Mouse (Mus musculus) hindbrain, embryonic 15.5 days (tissue): ENCODE results near the gene Ldha. TPM values are rescaled to one million over a fixed set of nuclear protein-coding genes. Genes with fewer than 3 reads are reported as not detected.
"Not testable (repeated sequence)": the region's sequence is repeated elsewhere in the genome, so short reads cannot be mapped to it uniquely, and the experiment has no call there.

Experiments used
- ATAC-seq: fragments of 200-750 bp; cut with Nextera tagmentation; 2 replicates; pipeline ENCODE4 v1.8.0; 2017; ENCODE audit warnings: low read depth, moderate number of reproducible peaks, moderate TSS enrichment; ENCODE audit not compliant: low FRiP score
- H3K27ac ChIP-seq: fragments of 300-500 bp; sonication (generic); replicated peaks from 2 replicates; pipeline ENCODE4 v1.5.1; 2015; ENCODE audit warnings: mild to moderate bottlenecking, inconsistent platforms
- H3K27me3 ChIP-seq: fragments of 300-500 bp; sonication (generic); 2 replicates; pipeline ENCODE4 v1.6.1; 2015; ENCODE audit warnings: control low read depth, inconsistent platforms
- H3K36me3 ChIP-seq: fragments of 300-500 bp; sonication (generic); 2 replicates; pipeline ENCODE4 v1.6.1; 2015; ENCODE audit warnings: control low read depth, inconsistent platforms
- H3K4me1 ChIP-seq: fragments of 300-500 bp; sonication (generic); replicated peaks from 2 replicates; pipeline ENCODE4 v1.6.1; 2015; ENCODE audit warnings: control low read depth, inconsistent platforms
- H3K4me2 ChIP-seq: fragments of 300-500 bp; sonication (generic); 2 replicates; pipeline ENCODE4 v1.6.1; 2015; ENCODE audit warnings: moderate library complexity, mild to moderate bottlenecking, inconsistent platforms
- H3K4me3 ChIP-seq: fragments of 300-500 bp; sonication (generic); 2 replicates; pipeline ENCODE4 v1.5.1; 2015; ENCODE audit warnings: mild to moderate bottlenecking, inconsistent platforms
- H3K9ac ChIP-seq: fragments of 300-500 bp; sonication (generic); 2 replicates; pipeline ENCODE4 v1.6.1; 2015; ENCODE audit warnings: inconsistent platforms
- H3K9me3 ChIP-seq: fragments of 300-500 bp; sonication (generic); 2 replicates; pipeline ENCODE4 v1.6.1; 2016; ENCODE audit warnings: control low read depth, inconsistent platforms
- WGBS: fragments of 180-500 bp; shearing (Covaris S2); methylation state at CpG from one replicate; pipeline ENCODE4 v1.1.7; 2015; 5-methylcytosine and 5-hydroxymethylcytosine counted together
- polyA plus RNA-seq: library from polyadenylated mRNA; unstranded; fragments of >200 nt; fragmentation: Nextera tagmentation; extraction: Ambion mirVana; gene quantifications from 2 replicates; pipeline ENCODE4 v1.2.1, GENCODE M21; 2015

Gene Ldha
- polyA plus RNA-seq = 696 and 729 TPM in 2 replicates

DNA sequence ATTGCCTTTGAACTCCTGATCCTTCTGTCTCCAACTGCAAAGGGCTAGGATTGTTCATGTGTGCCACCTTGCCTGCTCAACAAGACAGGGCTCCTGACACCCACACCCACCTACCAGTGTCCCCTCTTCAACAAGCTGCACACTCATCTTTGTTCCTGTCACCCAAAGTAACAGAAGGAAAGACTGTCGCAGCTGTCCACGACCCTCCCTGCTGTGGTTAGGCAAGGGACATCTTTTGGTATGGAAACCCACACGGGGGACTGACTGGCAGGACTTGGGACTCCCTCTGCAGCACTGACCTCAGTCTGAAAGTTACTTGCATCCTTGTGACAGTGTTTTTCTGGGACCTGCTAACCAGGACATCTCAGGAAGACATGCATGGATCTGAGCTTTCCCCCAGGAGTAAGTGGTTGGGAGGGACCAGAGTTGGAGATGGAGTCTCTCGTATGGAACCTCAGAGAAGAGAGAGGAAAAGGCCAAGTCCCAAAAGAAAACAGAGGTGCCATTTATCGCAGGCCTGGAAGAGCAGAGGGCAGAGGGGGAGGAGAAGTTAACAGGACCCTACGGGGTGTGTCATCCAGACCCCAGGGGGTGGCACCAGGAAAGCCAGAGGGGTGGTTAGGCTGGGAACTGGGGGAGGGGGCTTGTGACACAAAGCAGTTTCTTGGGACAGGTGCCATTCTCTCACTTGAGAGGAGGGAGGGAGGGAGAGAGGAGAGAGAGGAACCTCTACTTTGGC is at the start of gene Ldha:
Gene Ldha (plus strand): TSS at position 689 of the 739 bp plus-strand sequence.
- H3K27ac ChIP-seq = no peak within 1 kb of the TSS
- H3K9ac ChIP-seq = no peak within 1 kb of the TSS
- no peak for ATAC-seq
- no peak within 1 kb of the TSS for H3K4me3 ChIP-seq
- H3K36me3 ChIP-seq = no peaks in the 10 kb centered on the region
- no peaks in the 10 kb centered on the region for H3K9me3 ChIP-seq
- H3K27me3 ChIP-seq = no peaks in the 10 kb centered on the region
- WGBS = 34% methylated on average over 6 of the region's 6 CpGs
- H3K4me2 ChIP-seq = no peak within 1 kb of the TSS
- H3K4me1 ChIP-seq = peaks cover 29% of the 10 kb centered on the region

DNA sequence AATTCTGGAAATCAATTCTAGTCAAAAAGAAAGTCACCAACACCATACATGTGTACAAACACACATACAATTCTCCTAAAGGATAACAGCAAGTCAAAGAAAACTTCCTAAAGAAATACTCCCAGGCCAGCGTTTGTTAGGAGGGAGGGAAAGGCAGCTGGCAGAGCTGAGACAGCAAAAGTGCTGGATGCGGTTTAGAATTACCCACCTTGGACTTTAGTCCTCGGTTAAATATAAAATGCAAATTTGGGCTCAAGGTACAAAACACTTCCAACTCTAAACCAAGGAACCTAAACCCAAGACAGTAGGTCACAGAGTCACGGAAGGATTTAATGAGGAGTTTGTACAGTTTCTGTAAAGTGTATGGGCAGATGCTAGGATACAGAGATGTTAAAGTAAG is 47.4 kb upstream of the Ldha start:
- Histone ChIP-seq H3K4me1 (peaks cover 36% of the 10 kb centered on the region), H3K4me2 (no peak overlapping the region), H3K9ac (no peak overlapping the region), H3K27me3 (no peaks in the 10 kb centered on the region), H3K27ac (no peak overlapping the region), H3K9me3 (no peaks in the 10 kb centered on the region), H3K36me3 (peaks cover 15% of the 10 kb centered on the region), H3K4me3 (no peak overlapping the region)
- ATAC-seq = no peak
- 88% methylated on average over 4 of the region's 4 CpGs for WGBS

DNA sequence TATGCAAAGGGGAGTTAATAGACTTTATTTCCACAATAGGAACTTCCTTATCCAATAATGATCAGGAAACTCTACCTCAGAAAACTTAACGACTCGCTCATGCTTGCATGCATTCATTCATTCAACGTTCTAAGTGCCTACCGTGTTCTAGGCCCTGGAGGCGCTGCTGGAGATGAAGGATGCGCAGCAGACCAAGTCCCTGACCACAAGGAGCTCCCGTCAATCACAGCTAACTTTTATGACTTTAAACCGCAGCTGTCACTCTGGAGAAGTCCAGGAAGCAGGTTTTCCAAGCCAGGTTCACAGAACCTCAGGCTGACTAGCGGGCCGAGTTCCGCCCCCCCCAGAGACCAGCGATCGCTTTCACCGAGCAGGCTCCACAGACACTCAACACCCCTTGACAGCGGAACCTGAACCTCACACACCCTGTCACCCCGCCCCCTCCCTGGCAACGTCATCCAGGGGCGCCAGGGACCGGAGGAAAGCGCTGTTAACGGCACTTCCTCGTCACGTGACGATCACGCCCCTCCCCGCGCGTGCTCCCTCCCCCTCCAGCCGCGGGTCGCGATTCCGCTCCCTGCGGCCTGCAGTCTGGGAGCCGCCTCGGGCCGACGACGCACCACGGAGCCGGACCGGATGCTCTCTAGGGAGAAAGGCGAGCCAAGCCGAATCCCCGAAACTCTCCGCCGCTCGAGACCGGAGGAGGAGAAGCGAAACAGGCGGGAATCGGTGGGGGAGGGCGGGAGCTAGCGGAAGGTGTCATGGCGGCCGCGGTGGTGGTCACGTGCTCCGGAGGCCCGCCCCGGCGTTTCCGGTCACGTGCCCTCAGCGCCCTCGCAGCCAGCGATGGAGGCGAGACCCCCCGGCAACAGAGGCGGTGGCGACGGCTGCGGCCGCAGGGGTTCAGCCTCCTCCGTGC is 45.7 kb upstream of the Ldha start, which contains the start of the genes Hps5 and Gtf2h1:
Gene Hps5 (minus strand): TSS at position 778 of the 919 bp plus-strand sequence.
Gene Gtf2h1 (plus strand): TSS at position 817 of the 919 bp plus-strand sequence.
- under 1% methylated on average over 71 of the region's 75 CpGs for WGBS
- Histone ChIP-seq H3K9ac (peak within 1 kb of the TSS; percentile 99), H3K9me3 (no peaks in the 10 kb centered on the region), H3K4me3 (peak within 1 kb of the TSS; percentile 100), H3K4me2 (peak within 1 kb of the TSS; percentile 98), H3K27me3 (no peaks in the 10 kb centered on the region), H3K27ac (peak within 1 kb of the TSS; percentile 87), H3K36me3 (peaks cover 15% of the 10 kb centered on the region; the same call in 1 of the 2 replicates), H3K4me1 (peaks cover 36% of the 10 kb centered on the region)
- ATAC-seq = peak; percentile 97

DNA sequence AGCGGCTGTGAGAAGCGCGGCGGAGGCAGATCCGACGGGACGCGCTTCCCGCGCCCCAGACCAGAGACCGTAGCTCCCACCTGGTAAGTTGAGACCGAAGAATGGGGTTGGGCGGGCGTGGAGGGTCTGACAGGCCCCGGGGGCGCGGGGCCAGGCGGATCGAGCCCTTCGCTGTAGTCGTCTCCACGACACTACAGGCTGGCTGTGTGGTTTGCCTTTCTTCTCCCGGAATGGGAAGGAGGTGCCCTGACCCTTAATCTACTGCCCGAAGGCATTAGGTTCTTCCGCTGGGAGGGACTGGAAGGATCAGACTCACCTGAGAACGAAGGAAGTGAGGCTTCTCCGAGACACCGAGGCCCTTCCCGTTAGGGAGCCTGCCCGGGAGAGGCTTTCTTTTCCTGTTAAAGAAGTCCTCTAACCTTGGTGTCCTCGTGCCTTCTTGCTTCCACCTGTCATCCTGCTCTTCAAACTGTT is 45.0 kb upstream of the Ldha start:
- ATAC-seq = peak; percentile 80
- H3K4me1 ChIP-seq = peaks cover 36% of the 10 kb centered on the region
- H3K4me3 ChIP-seq = peak overlapping the region; percentile 100
- no peaks in the 10 kb centered on the region for H3K9me3 ChIP-seq
- peak overlapping the region; percentile 98 for H3K4me2 ChIP-seq
- H3K9ac ChIP-seq = peak overlapping the region; percentile 99
- under 1% methylated on average over 31 of the region's 31 CpGs for WGBS
- H3K36me3 ChIP-seq = peaks cover 16% of the 10 kb centered on the region; the same call in 1 of the 2 replicates
- no peaks in the 10 kb centered on the region for H3K27me3 ChIP-seq
- peak overlapping the region; percentile 87 for H3K27ac ChIP-seq

DNA sequence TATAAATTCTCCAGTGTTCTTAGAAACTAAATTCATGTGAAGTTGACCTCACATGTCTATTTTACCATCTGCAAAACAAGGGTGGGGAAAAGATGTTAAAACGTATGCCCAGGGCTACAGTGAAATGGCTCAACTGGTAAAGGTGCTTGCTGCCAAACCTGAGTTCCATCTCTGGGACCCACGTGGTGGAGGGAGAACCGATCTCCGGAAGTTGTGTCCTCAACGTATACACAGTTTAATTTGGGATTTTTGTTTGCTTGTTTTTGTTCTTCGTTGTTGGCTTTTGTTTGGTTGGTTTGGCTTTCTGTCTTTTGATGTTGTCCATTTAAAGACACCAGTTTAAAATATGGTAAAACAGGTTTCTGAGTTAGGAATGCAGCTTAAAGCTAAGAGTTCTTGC is 44.5 kb upstream of the Ldha start:
- Histone ChIP-seq H3K4me1 (peaks cover 36% of the 10 kb centered on the region), H3K27me3 (no peaks in the 10 kb centered on the region), H3K9me3 (no peaks in the 10 kb centered on the region), H3K4me3 (peak overlapping the region; percentile 100), H3K9ac (peak overlapping the region; percentile 99), H3K27ac (no peak overlapping the region), H3K4me2 (peak overlapping the region; percentile 98), H3K36me3 (peaks cover 20% of the 10 kb centered on the region; the same call in 1 of the 2 replicates)
- 56% methylated on average over 6 of the region's 6 CpGs for WGBS
- no peak for ATAC-seq

DNA sequence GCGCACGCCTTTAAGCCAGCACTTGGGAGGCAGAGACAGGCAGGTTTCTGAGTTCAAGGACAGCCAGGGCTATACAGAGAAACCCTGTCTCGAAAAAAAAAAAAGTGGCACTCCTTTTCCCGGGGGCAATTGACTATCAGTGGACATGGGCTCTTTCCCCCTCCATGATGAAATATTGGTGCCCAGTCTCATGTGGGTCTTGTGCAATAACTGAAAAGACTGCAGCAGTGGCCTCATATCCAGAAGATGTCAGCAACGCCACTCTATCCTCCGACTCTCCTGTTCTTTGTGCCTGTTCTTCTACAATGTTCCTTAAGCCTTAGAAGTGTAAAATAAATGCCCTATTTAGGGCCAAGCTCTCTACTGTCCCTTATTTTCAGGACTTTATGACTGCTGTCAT is 30.9 kb upstream of the Ldha start:
- Histone ChIP-seq H3K36me3 (peaks cover 71% of the 10 kb centered on the region), H3K4me2 (no peak overlapping the region), H3K4me1 (no peaks in the 10 kb centered on the region), H3K4me3 (no peak overlapping the region), H3K9ac (no peak overlapping the region), H3K27me3 (no peaks in the 10 kb centered on the region), H3K9me3 (no peaks in the 10 kb centered on the region), H3K27ac (no peak overlapping the region)
- WGBS = 97% methylated on average over 6 of the region's 6 CpGs
- ATAC-seq = no peak

DNA sequence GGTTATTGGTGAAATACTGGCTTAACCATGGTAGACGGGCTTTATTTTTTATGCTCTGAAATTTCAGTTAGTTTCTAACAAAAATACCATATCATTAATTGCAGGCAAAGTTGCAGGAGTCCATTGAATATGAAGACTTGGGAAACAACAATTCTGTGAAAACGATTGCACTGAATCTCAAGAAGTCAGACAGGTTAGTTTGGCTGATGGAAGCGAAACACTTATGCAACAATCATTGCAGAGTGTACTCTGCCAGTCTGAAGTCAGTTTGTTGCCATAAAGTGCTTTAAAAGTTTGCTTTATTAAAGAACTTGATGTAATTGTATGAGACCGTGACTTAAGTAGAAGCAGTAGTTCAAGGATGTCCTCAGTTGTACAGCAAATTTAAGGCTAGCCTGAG is 27.3 kb upstream of the Ldha start:
- H3K4me2 ChIP-seq = no peak overlapping the region
- no peak for ATAC-seq
- H3K36me3 ChIP-seq = peaks cover 85% of the 10 kb centered on the region
- H3K27me3 ChIP-seq = no peaks in the 10 kb centered on the region
- H3K9me3 ChIP-seq = no peaks in the 10 kb centered on the region
- 92% methylated on average over 4 of the region's 4 CpGs for WGBS
- no peak overlapping the region for H3K4me3 ChIP-seq
- no peak overlapping the region for H3K27ac ChIP-seq
- H3K4me1 ChIP-seq = no peaks in the 10 kb centered on the region
- H3K9ac ChIP-seq = no peak overlapping the region

DNA sequence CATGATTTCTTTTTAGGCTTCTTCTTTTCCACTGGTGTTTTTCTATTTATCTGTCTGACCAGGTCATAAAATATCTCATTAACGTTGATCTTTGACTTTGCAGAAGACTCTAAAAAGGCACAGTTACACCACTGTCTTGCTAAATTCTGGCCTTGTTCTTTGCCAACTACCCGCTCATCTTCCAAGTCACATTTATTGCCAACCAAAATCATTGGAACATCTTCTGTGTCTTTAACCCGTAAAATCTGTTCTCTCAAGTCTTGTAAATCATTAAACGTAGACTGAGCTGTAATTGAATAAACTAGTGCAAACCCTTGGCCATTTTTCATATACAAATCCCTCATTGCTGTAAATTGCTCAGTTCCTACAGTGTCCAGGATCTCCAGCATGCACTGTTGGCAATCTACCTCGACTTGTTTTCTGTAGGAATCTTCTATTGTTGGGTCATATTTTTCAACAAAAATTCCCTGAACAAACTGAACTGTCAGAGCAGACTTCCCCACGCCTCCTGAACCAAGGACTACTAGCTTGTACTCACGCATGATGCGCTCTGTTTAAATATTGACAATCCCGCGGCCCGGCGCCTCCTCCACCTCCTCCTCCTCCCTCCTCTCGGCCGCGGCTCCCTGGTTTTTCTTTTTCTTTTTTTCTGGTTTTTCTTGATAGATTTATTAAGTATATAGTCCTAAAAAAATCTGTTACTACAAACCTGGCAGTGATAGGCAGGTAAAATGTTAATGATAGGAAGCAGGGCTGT is 20.2 kb upstream of the Ldha start:
- H3K27ac ChIP-seq, H3K4me2 ChIP-seq, H3K9me3 ChIP-seq, ATAC-seq, H3K27me3 ChIP-seq, H3K4me3 ChIP-seq, H3K4me1 ChIP-seq, H3K9ac ChIP-seq: not testable (repeated sequence)
- peaks cover 67% of the 10 kb centered on the region for H3K36me3 ChIP-seq
- WGBS = 91% methylated on average over 15 of the region's 15 CpGs

DNA sequence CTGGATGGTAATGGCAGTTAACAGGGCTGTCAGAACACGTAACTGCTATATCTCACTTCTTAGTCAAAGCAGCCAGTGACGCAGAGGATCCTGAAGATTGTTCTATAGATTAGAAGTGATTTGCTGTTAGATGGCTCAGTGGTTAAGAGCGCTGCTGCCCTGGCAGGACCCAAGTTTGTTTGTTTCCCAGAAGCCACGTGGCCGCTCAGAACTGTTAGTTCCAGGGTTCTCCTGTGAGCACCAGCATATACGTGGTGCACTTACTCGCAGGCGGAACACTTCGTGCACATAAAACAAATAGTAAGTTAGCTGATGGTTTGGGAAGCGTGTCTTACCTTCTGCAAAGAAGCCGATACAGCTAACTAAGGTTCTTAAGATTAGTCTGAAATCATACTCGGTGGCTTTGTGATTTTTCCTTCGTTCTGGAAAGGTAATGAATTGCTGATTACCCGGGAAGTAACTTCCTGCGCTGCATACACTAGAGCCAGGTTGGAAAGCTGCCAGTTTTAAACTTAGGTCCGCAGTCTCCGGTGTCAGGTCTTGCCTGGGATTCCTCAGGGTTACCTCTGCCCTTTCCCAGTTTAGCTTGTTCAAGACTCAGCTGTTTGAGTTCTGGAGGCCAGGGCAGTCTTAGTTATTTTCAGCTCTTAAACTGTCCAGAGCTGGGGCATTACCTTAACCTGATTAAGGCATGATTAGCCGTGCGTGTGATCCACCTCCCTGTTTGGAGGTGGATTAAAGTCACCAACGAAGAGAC is 14.1 kb upstream of the Ldha start:
- ATAC-seq = no peak
- Histone ChIP-seq H3K4me2 (no peak overlapping the region), H3K4me3 (no peak overlapping the region), H3K27ac (no peak overlapping the region), H3K9me3 (no peaks in the 10 kb centered on the region), H3K9ac (no peak overlapping the region), H3K27me3 (no peaks in the 10 kb centered on the region), H3K36me3 (peaks cover 15% of the 10 kb centered on the region), H3K4me1 (no peaks in the 10 kb centered on the region)
- WGBS = 81% methylated on average over 20 of the region's 20 CpGs

DNA sequence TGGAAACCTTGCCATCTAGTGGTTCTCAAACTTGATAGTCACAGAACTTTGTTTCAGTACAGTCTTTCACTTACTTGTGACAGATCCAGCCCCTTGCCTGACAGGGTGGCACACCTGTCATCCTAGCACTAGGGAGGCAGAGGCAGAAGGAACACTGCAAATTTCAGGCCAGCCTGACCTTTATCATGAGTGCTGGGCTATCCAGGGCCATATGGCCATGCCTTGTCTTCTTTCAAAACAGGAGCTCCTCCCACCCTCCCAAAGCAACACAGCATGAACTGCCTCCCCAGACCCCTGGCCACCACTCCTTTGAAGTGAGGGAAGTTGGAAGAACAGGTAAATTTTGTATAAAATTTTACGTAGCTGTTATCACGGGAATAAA is 13.5 kb upstream of the Ldha start:
- 89% methylated on average over 2 of the region's 2 CpGs for WGBS
- Histone ChIP-seq H3K4me1 (no peaks in the 10 kb centered on the region), H3K36me3 (peaks cover 10% of the 10 kb centered on the region), H3K4me3 (no peak overlapping the region), H3K27me3 (no peaks in the 10 kb centered on the region), H3K9me3 (no peaks in the 10 kb centered on the region), H3K4me2 (no peak overlapping the region), H3K9ac (no peak overlapping the region), H3K27ac (no peak overlapping the region)
- ATAC-seq = no peak

DNA sequence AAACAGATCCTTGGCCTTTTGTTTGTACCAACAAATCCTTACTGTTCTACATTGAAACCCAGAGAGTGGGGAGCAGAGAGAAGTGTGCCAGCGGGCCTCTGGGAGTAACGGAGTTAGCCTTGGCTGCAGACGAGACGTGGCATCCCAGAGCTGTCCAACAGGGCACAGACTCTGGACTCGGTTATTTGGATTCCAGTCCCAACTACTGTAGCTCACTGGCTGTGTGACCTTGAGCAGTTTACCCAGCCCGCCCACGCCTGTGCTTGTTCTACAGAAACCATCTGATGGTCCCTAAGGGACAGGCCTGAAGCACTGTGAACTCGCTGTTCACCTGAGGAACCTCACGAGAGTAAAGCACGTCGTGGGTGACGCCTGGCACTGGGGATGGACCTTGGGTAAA is 11.4 kb upstream of the Ldha start:
- WGBS = 90% methylated on average over 12 of the region's 12 CpGs
- no peaks in the 10 kb centered on the region for H3K36me3 ChIP-seq
- no peaks in the 10 kb centered on the region for H3K4me1 ChIP-seq
- H3K9ac ChIP-seq = no peak overlapping the region
- H3K27me3 ChIP-seq = no peaks in the 10 kb centered on the region
- no peak overlapping the region for H3K27ac ChIP-seq
- no peak for ATAC-seq
- H3K9me3 ChIP-seq = no peaks in the 10 kb centered on the region
- H3K4me2 ChIP-seq = no peak overlapping the region
- no peak overlapping the region for H3K4me3 ChIP-seq
